Mouse (Mus musculus) small intestine, adult 2 months (tissue): Measurements from ENCODE around the gene Rasgrp4.

Experiments used
- CTCF ChIP-seq: fragments of 200-500 bp; IDR thresholded peaks from 2 replicates; pipeline ENCODE4 v1.5.1; 2012; ENCODE audit warnings: low read depth, mild to moderate bottlenecking, control low read depth, inconsistent platforms, low read length, moderate library complexity, mixed read lengths; ENCODE audit not compliant: insufficient replicate concordance, insufficient read length; ENCODE audit errors: extremely low read depth
- POLR2A ChIP-seq: fragments of 200-500 bp; IDR thresholded peaks from 2 replicates; pipeline ENCODE4 v1.6.1; 2012; ENCODE audit warnings: low read depth, mild to moderate bottlenecking, control low read depth, inconsistent platforms, low read length, moderate library complexity

DNA sequence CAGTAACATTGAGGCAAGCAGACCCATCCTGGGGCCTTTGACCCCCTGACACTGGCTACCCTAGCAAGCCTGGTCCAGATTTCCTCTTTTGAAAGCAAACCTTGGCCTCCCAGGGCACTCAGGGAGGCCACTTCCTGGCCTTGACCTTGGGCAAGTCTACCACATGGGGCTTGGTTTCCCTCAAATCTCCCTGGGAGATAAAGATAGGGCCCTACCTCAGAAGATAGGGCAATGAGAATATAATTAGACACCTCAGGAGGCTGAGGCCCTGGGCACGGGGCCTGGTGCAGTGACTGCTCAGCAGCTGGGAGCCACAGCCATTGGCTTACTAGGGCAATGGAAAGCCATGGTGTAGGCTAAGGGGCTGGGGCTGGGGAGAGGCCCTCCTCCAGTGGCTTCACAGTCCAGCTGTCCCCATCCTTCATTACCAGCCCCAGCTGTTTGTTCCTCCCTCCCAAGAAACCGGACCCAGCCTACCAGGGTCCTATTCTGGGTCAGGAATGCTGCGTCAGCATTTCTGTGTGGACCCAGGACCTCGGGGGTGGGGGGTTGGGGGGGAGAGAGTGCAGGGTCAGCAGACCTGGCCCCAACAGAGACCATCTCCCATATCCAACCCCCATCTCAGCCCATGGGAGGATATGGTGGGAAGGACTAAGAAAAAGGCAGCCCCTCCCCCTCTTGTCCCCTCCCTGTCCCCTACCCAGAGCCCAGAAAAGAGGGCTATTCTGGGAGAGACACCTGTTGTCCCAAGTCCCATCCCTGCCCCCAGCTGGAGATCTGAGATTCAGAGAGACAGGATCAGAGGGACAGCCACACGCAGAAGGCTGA is 10.9 kb upstream of the Rasgrp4 start:
- TF ChIP-seq POLR2A (no peak), CTCF (no peak)
